Mouse (Mus musculus): ENCODE results near the gene Olfr129. TPM values are rescaled to one million over a fixed set of nuclear protein-coding genes. Genes with fewer than 3 reads are reported as not detected.

Gene Olfr129
- not detected for total RNA-seq (2021)
- not detected in 2 replicates for polyA plus RNA-seq (2012; rRNA removed)
- long read RNA-seq: 0 reads

GRCm38 (mm10) chr17:38059979-38060378, at the start of gene Olfr129:
Gene Olfr129 (minus strand): TSS chr17:38060079.
- DNase-seq: no peak

GRCm38 (mm10) chr17:38088593-38088992, 28.7 kb upstream of the Olfr129 start, which contains the start of gene Olfr131:
Gene Olfr131 (minus strand): TSS chr17:38088693.
- no peak for DNase-seq

- DNase-seq: no peak
Measured at GRCm38 (mm10) chr17:38082364-38082763, 22.5 kb upstream of the Olfr129 start.

GRCm38 (mm10) chr17:38063621-38064020, 3.7 kb upstream of the Olfr129 start, which contains the start of gene Olfr130:
Gene Olfr130 (plus strand): TSS chr17:38063921.
- no peak for DNase-seq

GRCm38 (mm10) chr17:38026297-38026696, 33.6 kb downstream of the Olfr129 start:
- no peak for DNase-seq

GRCm38 (mm10) chr17:38016341-38016740, 43.5 kb downstream of the Olfr129 start:
- no peak for DNase-seq

GRCm38 (mm10) chr17:38004996-38005395, 54.9 kb downstream of the Olfr129 start:
- no peak for DNase-seq

Other genes with a start within 250 kb of the Olfr129 start
- gene Olfr125, start 227.1 kb downstream of the Olfr129 start, total RNA-seq (2021): not detected
- not detected in 2 replicates for gene Olfr125, start 227.1 kb downstream of the Olfr129 start, polyA plus RNA-seq (2012; rRNA removed)
- not detected for gene Olfr126, start 212.6 kb downstream of the Olfr129 start, total RNA-seq (2021)
- gene Olfr126, start 212.6 kb downstream of the Olfr129 start, polyA plus RNA-seq (2012; rRNA removed): not detected in 2 replicates
- not detected for gene Olfr127, start 159.6 kb downstream of the Olfr129 start, total RNA-seq (2021)
- not detected in 2 replicates for gene Olfr127, start 159.6 kb downstream of the Olfr129 start, polyA plus RNA-seq (2012; rRNA removed)
- gene Olfr128, start 139.5 kb downstream of the Olfr129 start, total RNA-seq (2021): not detected
- gene Olfr128, start 139.5 kb downstream of the Olfr129 start, polyA plus RNA-seq (2012; rRNA removed): not detected in 2 replicates
- not detected for gene Olfr761, start 107.0 kb downstream of the Olfr129 start, total RNA-seq (2021)
- gene Olfr761, start 107.0 kb downstream of the Olfr129 start, polyA plus RNA-seq (2012; rRNA removed): not detected in 2 replicates
- not detected for gene Olfr130, start 3.8 kb upstream of the Olfr129 start, total RNA-seq (2021)
- gene Olfr130, start 3.8 kb upstream of the Olfr129 start, polyA plus RNA-seq (2012; rRNA removed): not detected in 2 replicates
- gene Olfr131, start 28.6 kb upstream of the Olfr129 start, total RNA-seq (2021): not detected
- not detected in 2 replicates for gene Olfr131, start 28.6 kb upstream of the Olfr129 start, polyA plus RNA-seq (2012; rRNA removed)
- gene Olfr132, start 74.4 kb upstream of the Olfr129 start, total RNA-seq (2021): not detected
- not detected in 2 replicates for gene Olfr132, start 74.4 kb upstream of the Olfr129 start, polyA plus RNA-seq (2012; rRNA removed)
- not detected for gene Olfr133, start 85.2 kb upstream of the Olfr129 start, total RNA-seq (2021)
- gene Olfr133, start 85.2 kb upstream of the Olfr129 start, polyA plus RNA-seq (2012; rRNA removed): not detected in 2 replicates
- not detected for gene Olfr134, start 111.3 kb upstream of the Olfr129 start, total RNA-seq (2021)
- gene Olfr134, start 111.3 kb upstream of the Olfr129 start, polyA plus RNA-seq (2012; rRNA removed): not detected in 2 replicates
- gene Olfr135, start 144.3 kb upstream of the Olfr129 start, total RNA-seq (2021): not detected
- not detected in 2 replicates for gene Olfr135, start 144.3 kb upstream of the Olfr129 start, polyA plus RNA-seq (2012; rRNA removed)
- gene Olfr138, start 201.0 kb upstream of the Olfr129 start, total RNA-seq (2021): not detected
- not detected in 2 replicates for gene Olfr138, start 201.0 kb upstream of the Olfr129 start, polyA plus RNA-seq (2012; rRNA removed)
- gene Olfr137, start 247.5 kb upstream of the Olfr129 start, total RNA-seq (2021): not detected
- not detected in 2 replicates for gene Olfr137, start 247.5 kb upstream of the Olfr129 start, polyA plus RNA-seq (2012; rRNA removed)